Mouse (Mus musculus) macrophage (primary cell): ENCODE measurements around the gene Tesc. TPM values are rescaled to one million over a fixed set of nuclear protein-coding genes. Genes with fewer than 3 reads are reported as not detected.
A peak's percentile ranks its signal among the peaks of the same experiment; 100 is the strongest.

Source experiments
- H3K27ac ChIP-seq: fragments of 350-480 bp; formaldehyde crosslinking; 2 replicates; pipeline ENCODE4 v1.9.0; 2021
- H3K36me3 ChIP-seq: fragments of 350-480 bp; formaldehyde crosslinking; 2 replicates; pipeline ENCODE4 v1.9.0; 2021; ENCODE audit errors: inconsistent target
- H3K4me3 ChIP-seq: fragments of 350-480 bp; formaldehyde crosslinking; 2 replicates; pipeline ENCODE4 v1.9.0; 2021; ENCODE audit errors: inconsistent target
- H3K79me2 ChIP-seq: fragments of 350-480 bp; formaldehyde crosslinking; 2 replicates; pipeline ENCODE4 v1.9.0; 2021; ENCODE audit errors: inconsistent target
- WGBS: methylation state at CpG from one replicate; pipeline ENCODE4 v1.1.7; 2026; ENCODE audit warnings: inconsistent platforms; ENCODE audit not compliant: missing documents; 5-methylcytosine and 5-hydroxymethylcytosine counted together
- polyA plus RNA-seq: library from polyadenylated mRNA; stranded (reverse); fragments of 250-400 nt; gene quantifications from 3 replicates; pipeline ENCODE4 v1.2.4, GENCODE M21; 2018; ENCODE audit warnings: inconsistent platforms

Tesc gene
- polyA plus RNA-seq, 1 experiment from 2014 or later: not detected

DNA sequence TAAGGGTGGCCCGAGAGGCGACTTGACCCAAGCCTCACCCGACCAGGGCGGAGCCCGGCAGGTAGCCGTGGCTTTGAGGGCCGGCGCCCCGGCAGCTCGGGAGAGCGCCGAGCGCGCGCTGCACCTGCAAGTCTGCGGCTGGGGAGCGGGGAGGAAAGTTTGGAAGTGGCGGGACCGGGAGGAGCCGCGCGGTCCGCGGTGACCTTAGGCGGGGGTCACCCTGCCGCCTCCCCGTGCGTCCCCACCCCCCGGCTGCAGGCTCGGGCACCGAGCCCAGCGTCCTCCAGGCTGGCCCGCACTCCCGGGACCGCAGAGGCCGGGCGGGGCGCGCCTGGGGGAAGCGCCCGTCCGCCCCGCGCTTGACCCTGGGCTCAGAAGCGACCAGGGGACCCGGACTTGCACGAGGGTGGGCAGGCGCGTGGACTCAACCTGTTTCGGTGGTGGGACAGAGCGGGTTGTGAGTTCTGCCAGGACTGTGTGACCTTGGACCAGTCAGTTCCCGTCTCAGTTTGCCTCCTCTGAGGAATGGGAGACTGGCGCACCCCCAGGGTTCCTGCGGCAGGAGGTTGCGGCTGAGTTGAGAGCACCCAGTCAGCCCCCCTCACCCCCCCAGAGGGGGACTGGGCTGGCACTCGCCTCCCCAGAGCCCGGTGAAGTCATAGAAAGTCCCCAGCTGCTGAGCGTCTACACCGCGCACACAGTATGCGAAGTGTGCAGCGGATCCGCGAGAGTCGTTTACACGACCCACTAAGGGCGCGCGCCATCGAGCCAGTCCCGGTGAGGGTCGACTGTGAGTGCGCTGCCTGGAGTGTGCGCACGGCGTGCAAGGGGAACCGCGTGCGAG, 870 bp downstream of the Tesc start:
- WGBS: 4% methylated on average over 59 of the region's 79 CpGs
- Histone ChIP-seq H3K4me3 (no peak overlapping the region), H3K27ac (no peak overlapping the region), H3K79me2 (no peaks in the 10 kb centered on the region), H3K36me3 (no peaks in the 10 kb centered on the region)

DNA sequence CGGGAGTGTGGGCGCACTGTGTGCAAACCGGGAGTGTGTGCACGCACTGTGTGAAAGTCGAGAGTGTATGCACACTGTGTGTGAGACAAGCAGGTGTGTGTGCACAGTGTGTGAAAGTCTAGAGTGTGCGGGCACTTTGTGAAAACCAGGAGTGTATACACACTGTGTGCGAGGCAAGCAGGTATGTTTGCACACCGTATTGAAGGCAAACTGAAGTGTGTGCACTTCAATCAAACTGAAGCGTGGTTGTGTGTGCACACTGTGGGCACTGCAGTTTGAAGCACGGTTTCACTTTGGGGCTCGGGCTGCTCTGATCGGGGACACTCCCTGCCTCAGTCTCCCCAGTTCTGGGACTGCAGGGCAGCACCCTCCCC, 1.5 kb downstream of the Tesc start:
- Histone ChIP-seq H3K36me3 (no peaks in the 10 kb centered on the region), H3K4me3 (peak overlapping the region; percentile 20), H3K27ac (no peak overlapping the region), H3K79me2 (no peaks in the 10 kb centered on the region)
- WGBS: 3% methylated on average over 12 of the region's 12 CpGs

DNA sequence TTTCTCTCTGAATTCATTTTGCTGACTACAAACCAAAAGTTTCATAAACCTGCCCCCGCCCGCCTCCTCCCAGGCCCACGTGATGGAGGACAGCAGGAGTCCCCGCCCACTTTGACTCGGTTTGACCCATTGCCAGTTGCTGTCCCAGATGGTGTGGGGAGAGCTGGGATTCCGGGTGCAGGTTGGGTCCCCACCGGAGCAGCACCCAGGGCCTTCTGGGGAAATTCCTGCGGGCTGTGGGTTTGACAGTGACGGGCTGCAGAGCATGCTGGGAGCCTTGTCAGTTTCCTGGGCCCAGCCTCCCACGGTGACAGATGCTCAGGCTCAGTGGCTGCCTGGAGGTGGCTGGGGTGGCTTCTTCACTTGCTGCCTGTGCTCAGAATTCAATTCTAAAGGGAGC, 1.9 kb downstream of the Tesc start:
- Histone ChIP-seq H3K79me2 (no peaks in the 10 kb centered on the region), H3K27ac (no peak overlapping the region), H3K4me3 (peak overlapping the region; percentile 20), H3K36me3 (no peaks in the 10 kb centered on the region)
- WGBS: 2% methylated on average over 10 of the region's 10 CpGs

DNA sequence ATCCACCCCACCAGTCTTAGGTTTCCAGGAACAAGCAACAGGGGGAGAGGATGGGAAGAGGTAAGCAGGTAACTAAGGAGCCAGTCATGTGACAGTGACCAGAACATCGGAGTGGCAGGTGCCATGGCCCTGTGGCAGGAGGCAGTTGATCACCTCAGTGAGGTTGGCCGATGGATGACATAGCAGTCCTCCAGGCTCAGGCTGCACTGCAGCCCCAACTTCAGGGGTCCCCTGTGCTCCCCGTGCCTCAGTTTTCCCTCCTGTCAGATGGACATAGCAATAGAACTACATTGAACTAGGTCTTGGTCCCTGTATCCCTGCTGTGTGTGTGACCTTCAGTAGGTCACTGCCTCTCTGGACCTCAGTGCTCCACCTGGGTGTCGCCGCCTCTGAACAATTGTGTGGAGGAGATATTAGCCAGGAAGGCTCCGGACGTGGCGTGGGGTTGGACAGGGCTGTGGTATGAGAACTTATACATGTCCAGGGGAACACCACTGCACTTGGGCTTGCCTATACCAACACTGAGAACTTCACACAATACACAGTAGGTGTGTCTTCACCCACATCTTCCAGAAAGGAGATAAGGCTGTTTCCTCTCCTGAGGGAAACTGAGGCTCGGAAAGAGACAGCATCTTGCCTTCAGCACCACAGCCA, 2.6 kb downstream of the Tesc start:
- Histone ChIP-seq H3K4me3 (no peak overlapping the region), H3K79me2 (no peaks in the 10 kb centered on the region), H3K27ac (no peak overlapping the region), H3K36me3 (no peaks in the 10 kb centered on the region)
- WGBS: 93% methylated on average over 9 of the region's 9 CpGs

DNA sequence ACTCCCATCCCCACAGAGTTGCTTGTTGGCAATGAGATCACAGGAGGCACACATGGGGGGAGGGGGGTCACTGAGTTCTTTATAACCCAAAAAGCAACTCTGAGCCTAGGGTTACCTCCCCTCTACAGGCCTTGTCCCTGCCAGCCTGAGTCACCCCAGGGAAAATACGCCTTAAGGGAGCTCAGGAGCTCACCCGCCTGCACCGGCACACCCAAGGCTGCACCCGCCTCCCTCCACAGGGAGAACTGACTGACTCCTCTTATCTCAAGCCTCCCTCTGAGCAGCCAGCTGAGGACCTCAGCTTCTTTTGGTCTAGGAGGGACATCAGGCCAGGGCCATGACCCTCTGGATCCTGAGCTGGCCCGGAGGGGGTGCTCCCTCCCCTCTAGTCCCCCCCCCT, 3.5 kb downstream of the Tesc start:
- H3K4me3 ChIP-seq: no peak overlapping the region
- H3K79me2 ChIP-seq: no peaks in the 10 kb centered on the region
- no peaks in the 10 kb centered on the region for H3K36me3 ChIP-seq
- 94% methylated on average over 5 of the region's 5 CpGs for WGBS
- no peak overlapping the region for H3K27ac ChIP-seq

DNA sequence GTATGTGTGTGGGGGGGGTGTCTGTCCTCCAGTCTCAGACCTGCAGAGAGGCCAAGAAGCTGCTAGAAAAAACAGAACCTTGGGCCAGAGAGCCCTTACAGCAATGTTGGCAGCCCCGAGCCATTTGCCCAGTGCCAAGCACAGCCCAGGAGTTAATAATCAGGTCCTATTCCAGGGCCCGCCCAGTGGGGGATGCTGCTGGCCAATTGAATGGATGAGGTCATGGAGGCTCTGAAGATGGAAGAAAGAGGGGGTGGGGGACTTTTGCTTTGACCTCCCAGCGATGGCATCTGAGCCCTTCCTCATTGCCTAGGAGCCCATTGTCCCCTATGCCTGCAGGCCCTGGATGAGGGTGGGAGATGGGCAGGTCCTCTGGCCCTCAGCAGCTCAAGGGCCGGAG, 4.0 kb downstream of the Tesc start:
- no peaks in the 10 kb centered on the region for H3K79me2 ChIP-seq
- H3K4me3 ChIP-seq: no peak overlapping the region
- H3K36me3 ChIP-seq: no peaks in the 10 kb centered on the region
- no peak overlapping the region for H3K27ac ChIP-seq
- 93% methylated on average over 4 of the region's 4 CpGs for WGBS

DNA sequence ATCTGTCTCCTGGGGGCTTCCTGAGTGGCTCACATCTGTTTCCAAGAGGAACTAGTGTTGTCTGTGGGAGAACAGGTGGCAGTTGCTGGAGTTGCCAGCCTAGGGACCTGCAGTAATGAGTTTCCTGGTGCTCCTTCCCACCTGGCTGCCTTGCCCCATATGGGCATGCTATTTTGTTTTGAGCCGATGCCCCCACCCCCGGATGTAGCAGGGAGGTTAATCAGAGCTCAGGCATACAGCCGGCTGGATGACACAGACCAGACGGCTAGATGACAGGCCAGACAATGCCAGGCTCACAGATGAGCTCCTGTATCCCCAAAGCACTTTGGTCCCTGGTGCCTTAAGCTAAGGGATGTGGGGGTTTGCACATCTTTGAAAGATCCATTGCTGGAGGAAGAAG, 5.8 kb downstream of the Tesc start:
- WGBS: 25% methylated on average over 4 of the region's 4 CpGs
- H3K4me3 ChIP-seq: no peak overlapping the region
- no peak overlapping the region for H3K27ac ChIP-seq
- no peaks in the 10 kb centered on the region for H3K79me2 ChIP-seq
- no peaks in the 10 kb centered on the region for H3K36me3 ChIP-seq

DNA sequence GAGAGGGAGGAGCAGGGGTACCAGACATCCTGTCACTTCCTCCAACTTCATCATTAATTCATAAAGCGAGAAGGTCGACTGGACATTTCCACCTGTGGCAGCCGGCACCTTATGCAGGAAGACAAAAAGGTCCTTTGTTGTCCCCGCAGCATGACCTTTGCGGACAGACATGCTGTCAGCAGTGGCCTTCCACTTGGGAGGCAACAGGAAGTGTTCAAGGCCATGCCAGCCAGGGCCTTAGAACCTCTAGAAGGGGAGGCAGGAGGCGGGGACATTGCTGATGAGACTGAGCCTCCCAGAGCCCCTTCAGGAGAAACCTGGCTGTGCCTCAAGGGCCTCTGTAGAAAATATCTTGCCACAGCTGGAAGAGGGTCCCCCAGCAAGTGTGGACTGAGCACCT, 6.2 kb downstream of the Tesc start:
- Histone ChIP-seq H3K79me2 (no peaks in the 10 kb centered on the region), H3K27ac (no peak overlapping the region), H3K36me3 (no peaks in the 10 kb centered on the region), H3K4me3 (no peak overlapping the region)
- WGBS: 81% methylated on average over 6 of the region's 6 CpGs

DNA sequence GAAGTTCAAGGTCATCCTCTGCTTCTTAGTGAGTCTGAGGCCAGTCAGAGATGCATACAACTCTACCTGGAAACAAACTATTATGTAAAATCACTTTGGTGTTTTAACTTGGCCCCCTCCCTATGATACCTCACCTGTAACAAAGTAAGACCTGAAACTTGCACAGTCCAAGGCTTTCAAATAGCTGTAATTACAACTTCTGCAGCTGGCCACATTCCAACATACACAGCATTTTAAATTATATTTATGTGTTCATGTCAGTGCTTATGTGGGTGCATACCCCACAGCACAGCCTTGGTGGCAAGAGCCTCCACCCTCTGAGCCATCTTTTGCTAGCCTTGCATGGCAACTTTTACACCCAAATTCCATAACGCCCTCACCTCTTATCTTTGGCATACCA, 7.1 kb downstream of the Tesc start:
- Histone ChIP-seq H3K79me2 (no peaks in the 10 kb centered on the region), H3K4me3 (no peak overlapping the region), H3K27ac (no peak overlapping the region), H3K36me3 (no peaks in the 10 kb centered on the region)
- WGBS: 100% methylated on average over 1 of the region's 1 CpGs

DNA sequence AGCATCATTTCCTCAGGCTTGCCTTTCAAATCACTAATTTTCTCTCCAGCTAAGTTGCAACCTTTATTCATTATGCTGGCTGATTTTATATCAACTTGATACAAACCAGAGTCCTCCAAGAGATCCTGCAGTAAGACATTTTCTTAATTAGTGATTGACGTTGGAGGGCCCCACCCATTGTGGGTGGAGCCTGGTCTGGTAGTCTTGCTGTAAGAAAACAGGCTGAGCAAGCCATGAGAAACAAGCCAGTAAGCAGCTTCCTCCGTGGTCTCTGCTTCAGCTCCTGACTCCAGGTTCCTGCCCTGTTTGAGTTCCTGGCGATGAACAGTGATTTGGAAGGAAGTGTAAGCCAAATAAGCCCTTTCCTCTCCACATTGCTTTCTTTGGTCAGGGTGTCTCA, 8.2 kb downstream of the Tesc start:
- Histone ChIP-seq H3K4me3 (no peak overlapping the region), H3K27ac (no peak overlapping the region), H3K36me3 (no peaks in the 10 kb centered on the region), H3K79me2 (no peaks in the 10 kb centered on the region)
- WGBS: 72% methylated on average over 3 of the region's 3 CpGs

DNA sequence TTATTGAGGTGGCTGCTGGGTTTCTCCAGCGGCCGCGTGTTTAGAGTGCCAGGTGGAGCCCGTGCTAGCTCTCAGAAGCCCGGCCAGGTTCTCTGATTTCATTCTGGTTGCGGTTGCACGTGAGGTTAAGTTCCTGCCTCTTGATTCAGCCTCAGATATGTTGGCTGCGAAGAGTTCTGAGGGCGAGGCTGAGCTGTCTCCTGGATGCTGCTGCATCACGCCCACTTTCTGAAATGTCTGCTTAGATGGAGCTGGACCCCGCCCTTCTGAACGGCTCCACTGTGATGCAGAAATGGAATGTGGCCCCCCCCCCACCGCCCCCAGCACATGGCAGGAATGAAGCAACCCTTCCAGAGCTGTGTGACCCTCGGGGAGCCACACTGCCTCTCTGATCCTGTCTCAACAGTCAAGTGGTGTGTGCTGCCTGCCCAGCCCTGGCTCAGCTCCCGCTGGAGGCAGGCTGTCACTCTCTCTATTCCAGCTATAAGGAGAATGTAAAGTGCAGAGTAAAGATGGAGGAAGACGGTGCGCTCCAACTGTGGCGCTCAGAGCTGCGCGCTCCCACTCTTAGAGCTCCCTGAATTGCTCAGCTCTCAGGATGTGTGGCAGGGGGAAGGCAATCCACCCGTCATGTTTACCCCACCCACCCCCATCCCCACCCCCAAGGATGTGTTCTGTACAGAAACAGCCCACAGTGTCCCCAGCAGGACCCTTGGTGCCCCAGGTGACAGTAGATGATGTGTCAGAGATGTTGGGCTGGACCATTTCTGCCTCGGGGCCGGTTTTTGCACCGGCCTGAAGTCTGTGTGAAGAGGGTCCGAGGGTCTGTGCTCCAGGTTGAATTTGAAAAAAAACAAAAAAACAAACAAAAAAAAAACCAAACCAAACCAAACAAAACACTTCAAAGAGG, 9.6 kb downstream of the Tesc start:
- no peak overlapping the region for H3K27ac ChIP-seq
- H3K79me2 ChIP-seq: no peaks in the 10 kb centered on the region
- H3K4me3 ChIP-seq: no peak overlapping the region
- H3K36me3 ChIP-seq: no peaks in the 10 kb centered on the region
- WGBS: 58% methylated on average over 25 of the region's 25 CpGs

DNA sequence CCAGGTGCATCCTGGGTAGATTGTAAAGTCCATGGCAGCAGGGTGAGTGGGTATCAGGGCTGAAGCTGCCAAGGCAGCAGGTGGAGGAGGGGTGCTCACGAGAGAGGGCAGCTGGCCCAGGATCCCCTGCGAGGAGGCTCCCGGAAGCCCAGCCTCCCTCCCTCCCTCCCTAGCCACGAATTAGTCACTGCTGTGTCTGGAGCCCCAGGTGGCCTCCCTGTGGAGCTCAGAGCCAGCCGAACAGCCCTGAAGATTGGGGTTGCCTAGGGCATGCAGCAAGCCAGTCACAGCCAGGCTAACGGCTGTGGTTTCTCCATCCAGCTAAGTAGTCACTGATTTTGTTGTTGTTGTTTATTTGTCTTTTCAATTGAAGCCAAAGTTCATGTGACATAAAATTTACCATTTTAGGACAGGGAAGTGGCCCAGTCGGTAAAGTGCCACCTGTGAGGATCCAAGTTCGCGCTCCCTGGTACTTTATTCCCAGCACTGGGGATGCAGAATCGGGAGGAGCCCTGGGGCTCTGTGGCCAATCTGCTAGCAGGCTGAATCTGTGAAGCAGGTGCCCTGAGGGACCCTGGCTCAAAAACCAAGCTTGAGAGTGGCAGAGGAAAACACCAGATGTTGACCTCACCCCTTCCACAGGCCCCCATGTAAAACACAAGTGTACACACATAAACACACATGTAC, 10.4 kb downstream of the Tesc start:
- no peaks in the 10 kb centered on the region for H3K79me2 ChIP-seq
- WGBS: 18% methylated on average over 10 of the region's 10 CpGs
- H3K27ac ChIP-seq: no peak overlapping the region
- no peak overlapping the region for H3K4me3 ChIP-seq
- no peaks in the 10 kb centered on the region for H3K36me3 ChIP-seq

DNA sequence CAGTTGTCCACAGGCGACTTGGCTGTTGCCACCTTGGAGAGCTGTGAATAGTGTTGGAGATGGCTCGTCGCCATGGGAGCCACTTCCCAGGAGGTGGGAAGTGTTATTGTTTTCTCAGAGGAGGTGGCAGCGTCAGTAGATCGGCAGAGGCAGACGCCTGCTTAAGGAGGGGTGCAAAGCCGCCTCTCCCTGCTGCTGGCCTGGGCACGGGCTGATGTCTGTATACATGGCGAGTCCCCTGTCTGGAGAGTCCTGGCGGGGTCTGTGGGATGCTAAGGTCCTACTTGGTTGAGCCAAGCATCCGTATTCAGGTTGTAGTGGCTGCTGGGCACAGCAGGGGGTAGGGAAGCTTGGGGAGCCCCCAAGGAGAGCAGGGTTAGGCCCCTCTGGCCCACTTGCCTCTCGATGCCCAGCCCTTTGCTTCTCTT, 11.7 kb downstream of the Tesc start:
- Histone ChIP-seq H3K36me3 (no peaks in the 10 kb centered on the region), H3K27ac (no peak overlapping the region), H3K4me3 (no peak overlapping the region), H3K79me2 (no peaks in the 10 kb centered on the region)
- WGBS: 94% methylated on average over 12 of the region's 12 CpGs

DNA sequence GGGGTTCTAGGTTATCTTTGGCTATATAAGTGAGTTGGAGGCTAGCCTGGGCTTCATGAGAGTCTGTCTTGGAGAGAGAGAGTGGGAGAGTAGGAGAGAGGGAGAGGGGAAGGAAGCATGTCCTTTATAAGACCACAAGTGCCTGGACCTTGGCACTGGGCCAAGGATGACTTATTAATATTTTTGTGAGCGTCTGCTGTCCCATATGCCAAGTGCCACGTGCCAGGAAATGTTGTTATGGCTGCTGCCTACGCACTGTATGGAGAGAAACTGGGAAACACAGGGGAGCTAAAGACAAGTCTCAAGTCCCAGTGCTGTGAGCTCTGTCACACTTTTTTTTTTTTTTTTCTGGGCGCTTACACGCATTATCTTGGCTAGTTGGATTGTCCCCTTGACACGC, 15.1 kb downstream of the Tesc start:
- H3K27ac ChIP-seq: no peak overlapping the region
- WGBS: 89% methylated on average over 6 of the region's 6 CpGs
- no peaks in the 10 kb centered on the region for H3K36me3 ChIP-seq
- H3K79me2 ChIP-seq: no peaks in the 10 kb centered on the region
- no peak overlapping the region for H3K4me3 ChIP-seq
